Mouse (Mus musculus) thymus, postnatal 4 days (tissue): Measurements from ENCODE around the gene Prx.

Source experiments
- DNase-seq: peaks from one replicate; pipeline ENCODE4 v3.0.0; 2021

Gene Prx

DNA sequence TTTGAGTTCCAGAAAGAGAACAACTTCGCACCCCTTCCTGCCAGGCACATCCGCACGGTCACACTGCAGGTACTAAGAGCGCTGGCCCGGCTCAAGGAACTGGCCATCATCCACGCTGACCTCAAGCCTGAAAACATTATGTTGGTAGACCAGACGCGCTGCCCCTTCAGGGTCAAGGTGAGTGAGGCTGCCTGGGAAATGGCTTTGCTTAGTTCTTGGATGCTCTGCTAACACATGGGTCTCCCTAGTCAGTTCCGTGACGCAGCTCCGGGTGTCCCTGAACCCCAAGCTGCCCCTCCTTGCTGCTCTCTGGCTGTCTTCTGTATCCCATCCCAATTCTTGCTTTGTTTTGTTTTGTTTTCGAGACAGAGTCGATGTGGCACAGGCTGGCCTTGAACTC is 24.7 kb downstream of the Prx start:
- DNase-seq = no peak

DNA sequence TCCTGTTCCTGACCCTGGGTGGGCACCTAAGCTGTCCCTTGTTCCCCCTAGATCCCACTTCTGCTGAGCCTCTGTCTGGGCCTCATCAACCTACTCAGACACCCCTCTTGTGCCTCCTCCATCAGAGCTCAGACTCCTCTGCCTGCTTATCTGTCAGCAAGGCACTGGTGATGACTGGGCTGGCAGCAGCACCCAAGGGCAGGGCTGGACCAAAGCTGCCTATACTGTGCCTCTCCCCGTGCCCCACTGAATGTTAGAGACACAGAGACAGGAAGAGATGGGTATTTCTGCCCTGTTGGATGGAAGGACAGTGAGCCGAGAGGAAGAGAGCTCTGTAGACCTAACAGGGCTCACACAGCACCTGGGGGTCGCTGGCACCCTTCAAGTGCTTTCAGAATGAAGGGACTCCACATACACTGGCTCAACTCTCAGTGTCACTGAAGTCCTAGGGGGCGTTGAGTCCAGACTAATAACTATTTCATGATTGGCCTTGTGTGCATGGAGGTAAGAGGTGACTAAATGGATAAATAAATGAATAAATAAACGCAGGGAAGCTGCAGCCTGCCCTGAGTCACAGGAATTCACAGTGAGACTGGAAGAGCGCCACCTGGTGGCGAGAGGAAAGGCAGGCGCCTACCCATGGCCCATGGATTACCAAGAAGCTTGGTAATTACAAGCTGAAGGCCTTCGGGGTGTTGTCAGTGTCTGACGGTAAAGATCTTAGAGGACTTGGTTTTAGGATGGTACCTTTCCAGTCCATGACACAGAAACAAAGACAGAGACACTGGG is 27.1 kb downstream of the Prx start:
- DNase-seq = peak; percentile 86

DNA sequence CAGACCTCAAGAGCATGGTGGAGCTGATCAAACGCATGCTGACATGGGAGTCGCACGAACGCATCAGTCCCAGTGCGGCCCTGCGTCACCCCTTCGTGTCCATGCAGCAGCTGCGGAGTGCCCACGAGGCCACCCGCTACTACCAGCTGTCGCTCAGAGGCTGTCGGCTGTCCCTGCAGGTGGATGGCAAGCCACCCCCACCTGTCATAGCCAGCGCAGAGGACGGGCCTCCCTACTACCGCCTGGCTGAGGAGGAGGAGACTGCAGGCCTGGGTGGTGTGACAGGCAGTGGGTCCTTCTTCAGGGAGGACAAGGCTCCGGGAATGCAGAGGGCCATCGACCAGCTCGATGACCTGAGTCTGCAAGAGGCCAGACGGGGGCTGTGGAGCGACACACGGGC is 29.9 kb downstream of the Prx start:
- DNase-seq = no peak

DNA sequence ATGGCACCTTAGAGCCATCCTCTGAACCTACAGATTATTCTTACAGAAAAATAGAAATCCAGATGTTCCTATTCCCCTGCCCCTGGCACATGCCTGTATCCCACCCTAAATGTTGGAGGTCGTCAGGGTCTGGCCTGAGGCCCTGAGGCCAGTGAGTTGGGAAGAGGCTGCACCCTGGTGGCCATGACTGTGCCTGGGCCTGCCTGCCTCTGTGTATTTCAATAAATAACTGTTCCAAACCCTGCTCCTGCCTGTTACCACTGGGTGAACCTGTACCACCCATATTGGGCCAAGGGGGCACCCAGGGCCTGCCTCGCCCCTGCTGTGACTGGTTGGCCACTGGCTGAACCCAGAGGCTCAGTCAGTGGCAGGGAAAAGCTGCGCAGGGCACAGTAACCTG is 31.8 kb downstream of the Prx start:
- DNase-seq = no peak

DNA sequence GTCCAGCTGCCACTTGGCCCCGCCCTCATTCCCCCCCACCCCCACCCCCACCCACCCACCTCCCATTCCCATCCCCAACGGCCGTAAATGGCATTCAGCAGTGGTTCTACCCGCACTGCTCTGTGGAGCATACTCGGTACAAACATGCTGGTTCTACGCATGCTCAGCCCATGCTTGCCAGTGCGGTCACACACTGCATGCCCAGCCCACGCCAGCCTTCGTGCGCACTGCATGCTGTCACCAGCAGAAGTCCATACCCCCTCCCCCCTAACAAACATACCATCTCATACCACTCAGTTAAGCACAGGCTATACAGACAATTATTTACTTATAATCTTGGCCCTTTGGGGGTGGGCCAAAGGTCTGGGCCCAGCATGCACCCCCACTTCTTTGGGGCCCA is 32.6 kb downstream of the Prx start:
- no peak for DNase-seq

DNA sequence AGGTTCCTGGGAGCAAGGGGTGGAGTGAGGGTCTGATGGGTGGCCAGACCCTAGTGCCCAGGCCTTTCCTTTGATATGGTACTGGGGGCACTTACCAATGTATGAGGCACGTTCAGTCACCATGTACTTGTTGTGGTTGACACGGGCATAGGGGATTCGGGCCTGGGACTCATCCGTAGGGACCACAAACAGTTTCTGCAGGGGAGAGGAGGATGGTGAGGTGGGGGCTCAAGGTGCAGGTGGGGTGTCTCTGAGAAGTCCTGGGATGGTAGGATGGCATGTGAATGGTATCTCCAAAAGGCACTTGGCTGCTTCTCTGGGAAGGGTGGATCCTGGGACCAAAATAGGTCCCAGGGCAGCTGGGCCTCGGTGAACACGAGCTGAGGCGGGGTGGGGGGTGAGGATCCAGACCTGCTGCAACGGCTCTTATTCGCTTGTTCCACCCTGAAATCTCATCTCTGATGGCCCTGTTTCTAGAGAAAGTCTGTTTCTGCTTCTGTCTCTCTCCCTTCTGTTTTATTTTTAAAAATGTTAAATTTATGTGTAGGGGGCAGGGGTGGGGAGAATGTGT is 33.4 kb downstream of the Prx start:
- no peak for DNase-seq

DNA sequence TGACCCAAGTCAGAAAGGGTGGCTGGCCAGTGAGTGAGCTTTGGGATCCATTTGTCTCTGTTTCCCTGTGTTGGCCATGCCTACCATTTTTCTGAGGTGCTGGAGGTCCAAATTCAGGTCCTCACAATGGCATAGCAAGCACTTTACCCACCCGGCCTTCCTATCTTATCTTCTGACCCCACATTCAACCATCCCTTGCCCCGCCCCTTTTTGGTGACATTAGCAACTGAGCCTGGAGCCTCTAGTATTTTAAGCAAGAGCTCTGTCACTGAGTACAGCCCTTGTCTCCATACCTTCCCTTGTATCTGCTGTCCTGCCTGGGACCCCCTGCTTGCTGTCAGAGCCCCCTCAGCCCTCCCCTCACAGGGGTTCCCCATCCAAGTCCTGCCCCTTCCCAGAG is 36.3 kb downstream of the Prx start:
- no peak for DNase-seq

DNA sequence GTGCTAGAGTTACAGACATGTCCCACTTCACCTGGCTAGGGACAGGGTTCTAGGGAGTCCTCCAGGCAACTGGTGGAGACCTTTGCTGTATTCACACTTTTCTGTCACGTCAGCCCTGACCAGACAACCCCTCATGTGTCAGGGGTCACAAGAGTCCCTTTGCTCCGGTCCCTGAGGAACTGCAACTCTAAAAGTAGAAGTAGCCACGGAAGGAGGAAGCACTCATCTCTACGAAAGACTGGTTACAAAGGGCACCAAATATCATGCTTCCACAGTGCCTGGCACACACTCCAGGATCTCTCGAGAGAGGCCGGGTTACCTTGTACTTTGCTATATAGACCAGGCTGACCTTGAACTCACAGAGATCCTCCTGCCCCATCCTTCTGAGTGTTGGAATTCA is 37.5 kb downstream of the Prx start:
- DNase-seq = no peak

DNA sequence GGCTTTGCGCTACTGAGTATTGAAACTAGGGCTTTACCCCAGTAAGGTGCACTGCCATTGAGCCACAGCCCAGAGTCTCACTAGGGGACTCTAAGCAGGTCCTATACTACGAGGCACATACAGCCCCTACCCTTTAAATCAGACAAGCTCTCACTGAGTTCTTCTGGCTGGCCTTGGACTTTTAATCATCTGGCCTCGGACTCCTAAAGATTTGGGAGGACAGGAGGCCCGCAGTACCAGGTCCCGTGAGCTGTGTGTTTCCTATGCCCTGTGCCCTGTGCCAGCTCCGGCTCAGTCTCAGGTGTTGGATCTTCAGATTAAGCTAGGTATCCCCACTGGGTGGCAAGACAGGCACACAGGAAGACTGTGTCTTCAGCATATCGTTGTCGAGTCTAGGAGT is 38.9 kb downstream of the Prx start:
- no peak for DNase-seq

DNA sequence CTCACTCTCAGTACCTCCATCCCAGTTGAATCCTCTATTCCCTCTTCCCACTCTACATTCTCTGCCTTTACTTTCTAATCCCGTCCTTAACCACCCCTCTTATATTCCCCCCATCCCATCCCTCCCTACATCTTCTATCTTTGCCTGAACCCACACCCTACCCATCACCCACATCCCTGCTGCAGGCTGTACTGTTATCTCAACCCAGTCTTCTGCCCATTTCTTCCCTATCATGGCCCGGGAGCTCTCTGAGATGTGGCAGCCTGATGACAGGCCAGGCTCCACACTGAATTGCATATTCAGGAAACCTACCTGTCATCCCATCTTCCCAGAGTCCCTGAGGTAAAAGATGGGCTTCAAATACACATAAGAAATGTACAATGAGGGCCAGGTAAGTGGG is 39.7 kb downstream of the Prx start:
- no peak for DNase-seq

DNA sequence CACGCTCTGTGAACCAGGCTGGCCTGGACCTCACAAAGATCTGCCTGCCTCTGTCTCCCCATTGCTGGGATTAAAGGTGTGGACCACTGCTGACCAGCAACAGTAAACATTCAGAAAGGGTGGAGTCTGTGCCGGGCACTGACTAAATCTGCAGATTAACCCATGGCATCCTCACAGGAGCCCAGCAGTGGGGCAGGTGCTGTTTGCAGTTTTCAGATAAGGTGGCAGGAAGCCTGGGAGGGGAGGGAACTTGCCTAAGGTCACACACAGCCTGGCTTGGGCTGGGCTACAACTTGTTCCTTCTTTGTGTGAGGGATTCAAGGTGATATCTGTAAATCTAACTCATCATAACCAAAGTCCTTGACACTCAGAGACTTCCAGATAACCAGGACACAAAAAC is 41.4 kb downstream of the Prx start:
- no peak for DNase-seq

DNA sequence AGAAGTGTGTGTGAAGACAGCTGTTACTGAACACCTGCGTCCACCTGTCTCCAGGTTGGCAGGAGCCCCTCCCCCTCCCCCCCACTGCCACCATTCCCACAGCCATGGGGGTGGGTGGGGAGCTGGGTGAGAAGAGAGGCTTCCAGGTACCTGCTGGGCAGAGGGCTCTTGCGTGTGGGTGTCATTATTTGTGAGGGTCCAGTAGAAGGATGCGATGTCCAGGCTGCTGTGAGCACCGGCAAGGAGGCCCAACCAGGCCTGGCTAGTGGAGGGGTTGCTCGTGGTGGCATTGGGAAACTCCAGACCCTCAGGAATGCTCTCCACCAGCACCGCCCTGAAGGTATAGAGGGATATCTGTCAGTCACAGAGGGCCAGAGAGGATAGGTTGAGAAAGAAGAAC is 41.8 kb downstream of the Prx start:
- peak; percentile 27 for DNase-seq

DNA sequence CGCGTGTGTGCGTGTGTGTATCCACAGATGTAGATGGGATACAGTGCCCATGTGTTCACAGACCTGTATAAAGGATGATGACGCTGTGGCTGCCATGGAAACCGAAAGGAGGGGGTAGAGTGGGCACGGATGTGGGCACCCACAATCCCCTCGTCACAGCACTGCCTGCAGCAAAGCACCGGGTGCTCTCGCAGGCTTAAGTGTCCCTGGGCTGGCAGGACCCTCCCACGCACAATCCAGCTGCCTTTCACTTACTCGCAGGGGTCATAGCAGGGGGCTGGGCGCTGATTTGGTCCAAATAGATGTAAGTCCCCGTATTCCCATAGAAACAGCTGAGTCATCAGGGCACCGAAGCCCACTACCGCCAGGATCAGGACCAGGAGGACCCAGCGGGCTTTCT is 42.3 kb downstream of the Prx start:
- peak; percentile 93 for DNase-seq

DNA sequence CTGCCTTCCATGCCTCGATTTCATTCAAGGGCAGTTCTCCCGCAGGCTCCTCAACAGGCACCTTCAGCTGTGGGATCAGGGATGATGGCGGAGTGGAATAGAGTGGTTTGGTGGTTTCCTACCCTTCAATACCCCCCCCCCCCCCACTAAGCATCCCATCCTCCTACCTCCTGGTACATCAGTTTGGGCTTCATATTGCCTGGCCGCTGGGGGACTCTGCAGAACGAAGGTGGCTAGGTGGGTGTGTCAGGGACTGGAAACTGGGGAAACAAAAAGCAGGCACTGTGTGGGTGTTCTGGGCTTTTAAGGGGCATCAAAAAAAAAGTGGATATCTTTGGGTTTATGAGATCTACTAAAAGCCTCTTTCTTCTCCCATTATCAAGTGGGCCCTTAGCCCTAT is 42.8 kb downstream of the Prx start:
- DNase-seq = peak; percentile 34

DNA sequence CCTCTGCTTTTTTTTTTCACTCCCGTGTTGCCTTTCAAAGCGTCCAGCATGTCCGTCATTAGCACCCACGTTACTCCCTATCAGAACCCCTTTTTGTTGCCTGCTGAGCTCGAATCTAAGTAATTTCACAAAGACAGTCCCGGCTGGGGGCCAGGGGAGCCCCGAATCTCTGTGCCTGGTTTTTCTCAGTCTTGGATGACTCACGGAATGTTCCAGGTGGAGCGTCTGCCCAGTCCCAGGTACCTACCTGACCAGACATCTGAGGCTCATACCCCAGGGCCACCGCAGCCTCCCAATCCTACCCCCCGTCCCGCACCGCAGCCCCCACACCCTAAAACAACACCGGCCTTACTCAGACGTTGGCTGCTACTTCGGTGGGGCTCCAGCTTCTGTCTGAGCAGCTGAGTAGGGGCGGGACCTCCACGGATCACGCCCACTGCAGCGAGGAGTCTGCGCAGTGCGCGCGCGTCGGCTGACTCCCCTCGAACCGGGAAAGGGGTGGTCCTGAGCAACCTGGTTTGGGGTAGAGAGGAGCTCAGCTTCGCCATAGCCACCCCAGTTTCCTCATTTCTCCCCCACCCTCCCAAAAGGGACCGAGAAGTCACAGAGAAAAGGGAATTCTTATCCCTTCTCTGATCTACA is 43.4 kb downstream of the Prx start:
- peak; percentile 96 for DNase-seq

DNA sequence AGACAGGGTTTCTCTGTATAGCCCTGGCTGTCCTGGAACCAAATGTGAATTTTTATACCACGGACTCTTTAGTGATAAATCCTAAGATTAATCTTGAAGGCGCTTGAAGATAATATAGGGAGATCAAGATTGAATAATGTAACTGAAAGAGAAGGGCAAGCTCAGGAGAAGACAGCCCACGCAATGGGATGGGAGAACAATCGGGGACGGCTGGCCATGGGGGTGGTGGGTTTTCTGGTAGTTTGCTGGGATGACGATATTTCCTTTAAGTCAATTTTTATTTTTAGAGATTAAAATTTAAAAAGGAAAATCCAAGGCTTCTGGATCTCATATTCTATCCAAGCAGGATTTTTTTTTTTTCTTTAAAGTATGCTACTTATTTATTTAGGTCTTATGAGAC is 43.9 kb downstream of the Prx start:
- DNase-seq = no peak

DNA sequence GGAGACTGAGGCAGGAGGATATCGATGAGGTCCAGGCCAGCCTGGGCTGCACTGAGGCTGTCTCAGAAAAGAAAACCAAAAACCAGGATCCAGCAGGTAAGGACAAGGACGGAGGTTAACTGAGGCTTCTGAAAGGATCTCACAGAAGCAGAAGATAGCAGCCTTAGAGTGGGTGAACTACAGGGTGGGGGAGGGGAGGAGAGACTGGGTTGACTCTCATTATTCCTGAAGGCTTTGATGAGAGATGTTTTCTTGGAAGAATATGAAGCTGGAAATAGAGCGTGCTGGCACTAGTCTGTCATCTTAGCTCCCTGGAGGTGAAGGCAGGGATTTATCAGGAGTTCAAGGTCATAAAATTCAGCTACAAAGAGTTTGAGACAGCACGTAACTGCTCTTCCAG is 44.7 kb downstream of the Prx start:
- DNase-seq = no peak

DNA sequence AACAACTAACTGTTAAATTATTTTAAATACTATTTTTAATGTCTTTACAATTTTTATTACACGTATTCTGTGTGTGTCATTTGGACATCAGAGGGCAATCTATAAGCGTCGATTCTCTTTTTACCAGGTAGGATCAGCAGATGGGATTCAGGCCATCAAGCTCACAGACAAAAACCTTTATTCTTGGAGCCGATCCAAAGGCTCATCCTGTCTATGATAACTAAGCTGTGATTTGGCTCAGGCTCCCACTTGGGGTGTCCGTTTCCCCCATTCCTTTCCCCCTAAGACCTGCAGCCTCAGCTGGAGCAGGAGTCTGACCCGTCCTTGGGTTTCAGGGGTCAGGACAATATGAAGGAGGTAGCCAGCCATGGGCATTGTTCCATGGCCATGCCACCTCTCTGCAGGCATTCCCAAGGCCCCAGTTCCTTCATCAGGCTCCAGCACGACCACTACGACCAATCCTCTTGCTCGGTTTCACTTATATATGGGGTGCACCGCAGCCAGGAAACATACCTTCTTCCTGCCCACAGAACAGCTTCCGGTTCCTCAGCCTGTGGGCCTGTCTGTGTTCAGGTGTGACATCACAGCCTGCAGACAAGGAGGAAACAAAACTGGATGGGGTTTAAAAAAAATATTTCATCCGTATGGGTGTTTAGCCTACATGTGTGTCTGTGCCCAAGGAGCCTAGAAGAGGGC is 45.7 kb downstream of the Prx start:
- peak; percentile 76 for DNase-seq

DNA sequence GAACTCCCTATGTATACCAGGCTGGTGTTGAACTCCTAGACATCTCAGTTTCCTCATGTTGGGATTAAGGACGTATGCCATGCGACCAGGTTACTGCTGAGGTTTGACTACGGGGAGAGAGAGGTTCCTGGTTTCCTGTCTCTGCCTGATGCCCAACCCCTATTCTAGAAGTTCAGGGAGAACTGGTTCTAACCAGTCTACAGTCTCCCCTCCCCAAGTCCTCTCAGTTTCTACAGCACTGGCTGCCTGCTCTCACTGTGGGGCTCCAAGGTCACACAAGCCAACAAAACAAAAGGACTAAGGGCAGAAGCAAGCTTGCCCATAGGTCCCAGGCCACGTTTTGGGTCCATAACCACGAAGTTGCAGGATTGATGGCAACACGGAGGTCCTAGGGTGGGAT is 50.5 kb downstream of the Prx start:
- no peak for DNase-seq

DNA sequence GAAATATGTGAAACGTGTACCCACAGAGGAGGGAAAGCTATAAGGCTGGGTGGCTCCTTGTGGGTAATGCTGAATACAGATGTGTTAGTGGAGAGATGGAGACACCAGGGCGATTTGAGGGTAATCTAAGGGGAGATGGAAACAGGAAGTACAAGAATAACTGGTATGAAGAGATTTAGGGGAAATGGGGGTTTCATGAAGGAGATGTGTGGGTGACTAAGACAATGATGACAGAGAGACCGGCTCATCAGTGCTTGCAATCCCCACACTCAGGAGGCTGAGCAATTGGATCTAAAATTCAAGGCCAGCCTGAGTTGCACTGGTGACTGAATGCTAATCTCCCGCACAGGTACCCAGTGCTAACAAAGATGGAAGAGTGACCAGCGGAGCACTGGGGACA is 52.9 kb downstream of the Prx start:
- DNase-seq = no peak

DNA sequence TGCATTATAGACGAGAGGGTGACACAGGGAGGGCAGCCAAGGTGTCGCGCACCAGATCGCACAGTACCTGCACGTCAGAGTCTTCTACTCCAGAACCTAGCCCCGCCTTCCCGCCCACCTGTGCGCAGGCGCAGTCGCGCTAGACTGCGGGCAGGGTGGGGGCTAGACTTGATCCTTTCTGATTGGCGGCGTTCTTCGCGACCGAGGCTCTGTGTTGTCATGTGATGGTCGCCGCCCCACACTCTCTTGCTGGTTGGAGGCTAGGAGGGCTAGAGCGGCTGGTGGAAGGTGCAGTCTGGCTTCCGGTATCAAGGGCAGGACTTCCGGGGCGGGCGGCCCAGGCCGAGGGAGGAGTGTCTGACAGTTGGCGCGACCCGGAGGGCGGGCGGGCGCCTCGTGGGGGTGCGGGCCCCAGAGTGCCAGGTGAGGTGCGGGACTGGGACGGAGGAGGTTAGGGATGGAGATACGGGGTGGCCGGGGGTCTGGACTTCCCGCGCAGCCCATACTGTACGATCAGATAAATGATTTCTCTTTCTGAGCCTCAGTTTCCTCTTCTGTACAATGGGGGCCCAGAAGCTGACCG is 53.9 kb downstream of the Prx start, which contains the start of the genes Pld3 and 2310022A10Rik:
Gene Pld3, minus strand, starts transcription at position 288 of the 583 bp plus-strand sequence.
Gene 2310022A10Rik, plus strand, starts transcription at position 303 of the 583 bp plus-strand sequence.
- DNase-seq = peak; percentile 97

DNA sequence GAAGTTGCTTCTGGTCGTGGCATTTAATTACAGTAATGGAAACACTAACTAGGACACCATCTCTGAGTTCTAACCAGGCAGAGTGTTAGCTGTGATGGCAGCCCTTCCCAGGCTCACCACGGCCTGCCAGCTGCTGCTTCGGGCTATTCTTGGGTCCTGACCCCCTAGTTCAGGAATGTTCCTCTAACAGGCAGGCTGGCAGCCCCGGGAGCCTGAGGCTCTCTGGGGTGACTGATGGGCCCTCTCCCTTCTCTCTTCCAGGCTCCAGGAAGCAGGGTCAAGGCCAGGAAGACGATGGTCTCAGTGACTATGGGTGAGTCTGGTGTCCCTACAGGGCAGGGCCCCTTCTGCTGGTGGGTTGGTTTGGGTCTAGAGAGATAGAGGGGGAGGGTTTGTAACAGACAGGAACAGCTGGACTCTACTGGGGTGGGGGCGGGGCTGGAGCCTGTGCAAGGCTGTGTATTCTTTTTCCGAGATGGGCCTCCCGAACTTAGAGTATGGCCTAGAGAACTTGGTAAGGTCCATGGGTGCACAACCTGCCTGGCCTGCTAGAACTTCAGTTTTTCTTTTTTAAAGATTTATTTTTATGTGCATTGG is 61.3 kb downstream of the Prx start:
- DNase-seq = no peak

DNA sequence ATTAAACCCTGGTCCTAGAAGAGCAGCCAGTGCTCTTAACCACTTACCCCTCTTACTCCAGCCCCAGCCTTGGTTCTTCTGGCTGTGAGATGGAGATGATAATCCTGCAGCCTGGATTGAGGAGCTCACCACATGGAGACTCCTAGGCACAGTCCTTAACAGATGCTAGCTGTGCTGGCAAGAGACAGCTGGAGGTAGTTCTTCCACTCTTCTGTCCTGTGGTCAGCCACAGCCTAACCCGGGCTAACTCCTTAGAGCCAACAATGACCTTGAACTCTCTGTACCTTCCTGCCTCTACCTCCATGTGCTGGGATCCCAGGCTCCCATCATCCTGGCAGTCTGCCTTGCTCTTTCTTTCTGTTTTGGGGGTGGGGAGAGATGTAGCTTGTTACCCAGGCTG is 61.9 kb downstream of the Prx start:
- no peak for DNase-seq
